Mouse (Mus musculus) heart, postnatal 10 days (tissue): ENCODE measurements around the gene Id4. TPM values are rescaled to one million over a fixed set of nuclear protein-coding genes. Genes with fewer than 3 reads are reported as not detected.

Experiments
- DNase-seq, 2 experiments: peaks; one replicate each; pipeline ENCODE4 v3.0.0; 2021
- intact Hi-C: fragments of 180-260 bp; cut with DNase I; formaldehyde crosslinking; loops from one replicate; pipeline ENCODE4 v1.15.1; 2025
- total RNA-seq, 2 experiments: library from RNA; stranded (reverse); gene quantifications; 2 replicates each; pipeline ENCODE4 v1.2.3; 2021

Id4 gene
- total RNA-seq, 2 experiments from 2014 or later: 2.3 to 2.8 TPM

DNA sequence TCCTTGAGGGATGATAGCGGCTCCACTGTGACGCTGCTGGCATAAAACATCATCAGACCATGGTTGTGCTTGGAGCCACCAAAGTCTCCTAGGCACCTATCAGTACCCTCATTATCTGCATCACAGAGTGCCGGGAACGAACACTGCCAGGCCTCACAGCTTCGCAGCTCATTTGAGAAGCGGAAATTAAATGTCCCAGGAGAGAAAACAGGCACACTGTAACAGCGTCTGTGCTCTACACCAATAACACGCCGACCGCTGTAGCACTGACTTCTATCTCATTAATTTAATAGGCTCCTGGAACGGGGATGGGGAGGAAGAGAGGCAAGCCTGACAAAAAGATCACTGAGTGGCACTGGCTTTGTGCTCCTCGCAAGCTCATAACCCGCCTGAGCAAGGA lies 29.4 kb downstream of the Id4 start:
- no peak for DNase-seq
- intact Hi-C loops: no loop called here

DNA sequence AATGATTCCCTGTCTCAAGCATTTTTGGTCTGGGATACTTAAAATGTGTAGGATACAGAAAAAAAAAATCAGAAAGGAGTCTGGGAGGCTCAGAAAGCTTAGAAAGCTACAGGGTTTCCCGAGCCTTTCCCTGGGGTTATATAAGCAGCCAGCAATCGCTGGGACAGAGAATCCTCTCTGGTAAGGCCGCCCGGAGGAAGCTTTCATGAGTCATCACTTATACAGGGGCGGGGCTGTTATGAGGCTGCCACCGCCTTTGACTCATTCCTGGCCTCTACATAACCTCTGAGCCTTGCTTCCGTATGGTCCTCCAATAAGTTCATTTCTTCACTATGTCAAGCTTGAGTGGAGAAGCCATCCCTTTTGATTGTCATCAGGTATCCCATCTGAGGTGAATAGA lies 53.5 kb downstream of the Id4 start:
- DNase-seq: peak; percentile 17 to 31
- intact Hi-C loops: no loop called here
